Mouse (Mus musculus): ENCODE data around the gene Kcnh8. TPM values are rescaled to one million over a fixed set of nuclear protein-coding genes. Genes with fewer than 3 reads are reported as not detected.

Gene Kcnh8
- polyA plus RNA-seq (2015; fragmentation: Nextera tagmentation; extraction: Ambion mirVana) = 0.13 TPM in 2 replicates

- peak within 1 kb of the TSS; percentile 53 for H3K4me3 ChIP-seq (ENCODE audit: low read length)
- peaks cover 19% of the 10 kb centered on the region for H3K27me3 ChIP-seq (ENCODE audit: control insufficient read depth, insufficient read depth, low read depth, low read length)
- H3K4me1 ChIP-seq (replicated peaks; ENCODE audit: control insufficient read depth, insufficient read depth, low read length) = no peaks in the 10 kb centered on the region
- WGBS = 1% methylated on average over 39 of the region's 40 CpGs
- H3K9me3 ChIP-seq (ENCODE audit: control insufficient read depth, low read length) = no peaks in the 10 kb centered on the region
- no peaks in the 10 kb centered on the region for H3K36me3 ChIP-seq (ENCODE audit: control insufficient read depth, insufficient read depth, low read length)
- H3K9ac ChIP-seq (ENCODE audit: low read length) = peak within 1 kb of the TSS; percentile 41; the same call in 1 of the 2 replicates
- H3K4me2 ChIP-seq (ENCODE audit: low read depth, low read length) = peak within 1 kb of the TSS; percentile 76
- no peak within 1 kb of the TSS for H3K27ac ChIP-seq (ENCODE audit: low read length)
- peak; percentile 70 for ATAC-seq (ENCODE audit: low read depth)
Observed at GRCm38 (mm10) chr17:52602093-52602780, at the start of gene Kcnh8. TSS of gene Kcnh8 (plus strand) at chr17:52602709.

- Histone ChIP-seq H3K27me3 (ENCODE audit: control insufficient read depth, insufficient read depth, low read depth, low read length) (no peaks in the 10 kb centered on the region), H3K9me3 (ENCODE audit: control insufficient read depth, low read length) (no peaks in the 10 kb centered on the region), H3K36me3 (ENCODE audit: control insufficient read depth, insufficient read depth, low read length) (no peaks in the 10 kb centered on the region), H3K27ac (ENCODE audit: low read length) (no peak overlapping the region), H3K4me3 (ENCODE audit: low read length) (no peak overlapping the region), H3K4me2 (ENCODE audit: low read depth, low read length) (no peak overlapping the region), H3K9ac (ENCODE audit: low read length) (no peak overlapping the region), H3K4me1 (replicated peaks; ENCODE audit: control insufficient read depth, insufficient read depth, low read length) (no peaks in the 10 kb centered on the region)
- ATAC-seq (ENCODE audit: low read depth) = peak; percentile 38
- WGBS = 20% methylated on average over 13 of the region's 13 CpGs
Observed at GRCm38 (mm10) chr17:52559961-52560720, 42.4 kb upstream of the Kcnh8 start.

GRCm38 (mm10) chr17:52565467-52566155 is 36.9 kb upstream of the Kcnh8 start:
- Histone ChIP-seq H3K9ac (ENCODE audit: low read length) (no peak overlapping the region), H3K4me2 (ENCODE audit: low read depth, low read length) (no peak overlapping the region), H3K27me3 (ENCODE audit: control insufficient read depth, insufficient read depth, low read depth, low read length) (no peaks in the 10 kb centered on the region), H3K36me3 (ENCODE audit: control insufficient read depth, insufficient read depth, low read length) (no peaks in the 10 kb centered on the region), H3K4me1 (replicated peaks; ENCODE audit: control insufficient read depth, insufficient read depth, low read length) (no peaks in the 10 kb centered on the region), H3K9me3 (ENCODE audit: control insufficient read depth, low read length) (no peaks in the 10 kb centered on the region), H3K27ac (ENCODE audit: low read length) (no peak overlapping the region), H3K4me3 (ENCODE audit: low read length) (no peak overlapping the region)
- WGBS = 32% methylated on average over 4 of the region's 4 CpGs
- ATAC-seq (ENCODE audit: low read depth) = no peak

- Histone ChIP-seq H3K9me3 (ENCODE audit: control insufficient read depth, low read length) (no peaks in the 10 kb centered on the region), H3K27me3 (ENCODE audit: control insufficient read depth, insufficient read depth, low read depth, low read length) (no peaks in the 10 kb centered on the region), H3K4me3 (ENCODE audit: low read length) (no peak overlapping the region), H3K4me1 (replicated peaks; ENCODE audit: control insufficient read depth, insufficient read depth, low read length) (no peaks in the 10 kb centered on the region), H3K9ac (ENCODE audit: low read length) (no peak overlapping the region), H3K36me3 (ENCODE audit: control insufficient read depth, insufficient read depth, low read length) (no peaks in the 10 kb centered on the region), H3K27ac (ENCODE audit: low read length) (no peak overlapping the region), H3K4me2 (ENCODE audit: low read depth, low read length) (no peak overlapping the region)
- no peak for ATAC-seq (ENCODE audit: low read depth)
- WGBS = 62% methylated on average over 4 of the region's 4 CpGs
Observed at GRCm38 (mm10) chr17:52569584-52570270, 32.8 kb upstream of the Kcnh8 start.

GRCm38 (mm10) chr17:52572229-52572628 is 30.3 kb upstream of the Kcnh8 start:
- no peak overlapping the region for H3K4me3 ChIP-seq (ENCODE audit: low read length)
- H3K27ac ChIP-seq (ENCODE audit: low read length) = no peak overlapping the region
- H3K9me3 ChIP-seq (ENCODE audit: control insufficient read depth, low read length) = no peaks in the 10 kb centered on the region
- no peaks in the 10 kb centered on the region for H3K27me3 ChIP-seq (ENCODE audit: control insufficient read depth, insufficient read depth, low read depth, low read length)
- H3K9ac ChIP-seq (ENCODE audit: low read length) = no peak overlapping the region
- no peak overlapping the region for H3K4me2 ChIP-seq (ENCODE audit: low read depth, low read length)
- no peaks in the 10 kb centered on the region for H3K36me3 ChIP-seq (ENCODE audit: control insufficient read depth, insufficient read depth, low read length)
- no peak for ATAC-seq (ENCODE audit: low read depth)
- no peaks in the 10 kb centered on the region for H3K4me1 ChIP-seq (replicated peaks; ENCODE audit: control insufficient read depth, insufficient read depth, low read length)
- 72% methylated on average over 4 of the region's 4 CpGs for WGBS

- no peak overlapping the region for H3K4me2 ChIP-seq (ENCODE audit: low read depth, low read length)
Observed at GRCm38 (mm10) chr17:52591503-52592194, 10.9 kb upstream of the Kcnh8 start.

GRCm38 (mm10) chr17:52599141-52599540 is 3.4 kb upstream of the Kcnh8 start:
- H3K4me2 ChIP-seq (ENCODE audit: low read depth, low read length) = no peak overlapping the region
- H3K9me3 ChIP-seq (ENCODE audit: control insufficient read depth, low read length) = no peaks in the 10 kb centered on the region
- H3K9ac ChIP-seq (ENCODE audit: low read length) = no peak overlapping the region
- no peak overlapping the region for H3K27ac ChIP-seq (ENCODE audit: low read length)
- ATAC-seq (ENCODE audit: low read depth) = no peak
- WGBS = 80% methylated on average over 3 of the region's 3 CpGs
- no peak overlapping the region for H3K4me3 ChIP-seq (ENCODE audit: low read length)
- H3K36me3 ChIP-seq (ENCODE audit: control insufficient read depth, insufficient read depth, low read length) = no peaks in the 10 kb centered on the region
- peaks cover 19% of the 10 kb centered on the region for H3K27me3 ChIP-seq (ENCODE audit: control insufficient read depth, insufficient read depth, low read depth, low read length)
- H3K4me1 ChIP-seq (replicated peaks; ENCODE audit: control insufficient read depth, insufficient read depth, low read length) = no peaks in the 10 kb centered on the region

More at GRCm38 (mm10) chr17:52591503-52592194, 10.9 kb upstream of the Kcnh8 start:
- no peaks in the 10 kb centered on the region for H3K4me1 ChIP-seq (replicated peaks; ENCODE audit: control insufficient read depth, insufficient read depth, low read length)
- H3K27me3 ChIP-seq (ENCODE audit: control insufficient read depth, insufficient read depth, low read depth, low read length) = no peaks in the 10 kb centered on the region
- ATAC-seq (ENCODE audit: low read depth) = no peak
- no peak overlapping the region for H3K27ac ChIP-seq (ENCODE audit: low read length)
- H3K4me3 ChIP-seq (ENCODE audit: low read length) = no peak overlapping the region
- no peaks in the 10 kb centered on the region for H3K9me3 ChIP-seq (ENCODE audit: control insufficient read depth, low read length)
- WGBS = 65% methylated on average over 5 of the region's 5 CpGs
- H3K9ac ChIP-seq (ENCODE audit: low read length) = no peak overlapping the region
- no peaks in the 10 kb centered on the region for H3K36me3 ChIP-seq (ENCODE audit: control insufficient read depth, insufficient read depth, low read length)

- 2% methylated on average over 19 of the region's 22 CpGs for WGBS
- Histone ChIP-seq H3K27me3 (ENCODE audit: control insufficient read depth, insufficient read depth, low read depth, low read length) (peaks cover 19% of the 10 kb centered on the region), H3K4me3 (ENCODE audit: low read length) (peak overlapping the region; percentile 53), H3K27ac (ENCODE audit: low read length) (no peak overlapping the region), H3K4me1 (replicated peaks; ENCODE audit: control insufficient read depth, insufficient read depth, low read length) (no peaks in the 10 kb centered on the region), H3K9ac (ENCODE audit: low read length) (peak overlapping the region; percentile 41), H3K36me3 (ENCODE audit: control insufficient read depth, insufficient read depth, low read length) (no peaks in the 10 kb centered on the region), H3K4me2 (ENCODE audit: low read depth, low read length) (peak overlapping the region; percentile 76), H3K9me3 (ENCODE audit: control insufficient read depth, low read length) (no peaks in the 10 kb centered on the region)
- peak; percentile 73 for ATAC-seq (ENCODE audit: low read depth)
Observed at GRCm38 (mm10) chr17:52600882-52601371, 1.6 kb upstream of the Kcnh8 start.

Measured in lung, embryonic 16.5 days (tissue).